Mouse (Mus musculus): ENCODE data around the gene Ccl11. TPM values are rescaled to one million over a fixed set of nuclear protein-coding genes. Genes with fewer than 3 reads are reported as not detected.

The Ccl11 gene
- total RNA-seq (2021), result 10 to 100 TPM in 1 of 2 experiments, 1 to 10 TPM in 1; 4.6 to 14.4 TPM
- long read RNA-seq, experiment 1, partial matches to known transcripts, result 0 of 1 reads
- long read RNA-seq, experiment 1, other reads (novel, unspliced or antisense), result 0 of 1 reads
- long read RNA-seq, experiment 2, partial matches to known transcripts, result 0 of 2 reads
- long read RNA-seq, experiment 2, other reads (novel, unspliced or antisense), result 0 of 2 reads

DNA sequence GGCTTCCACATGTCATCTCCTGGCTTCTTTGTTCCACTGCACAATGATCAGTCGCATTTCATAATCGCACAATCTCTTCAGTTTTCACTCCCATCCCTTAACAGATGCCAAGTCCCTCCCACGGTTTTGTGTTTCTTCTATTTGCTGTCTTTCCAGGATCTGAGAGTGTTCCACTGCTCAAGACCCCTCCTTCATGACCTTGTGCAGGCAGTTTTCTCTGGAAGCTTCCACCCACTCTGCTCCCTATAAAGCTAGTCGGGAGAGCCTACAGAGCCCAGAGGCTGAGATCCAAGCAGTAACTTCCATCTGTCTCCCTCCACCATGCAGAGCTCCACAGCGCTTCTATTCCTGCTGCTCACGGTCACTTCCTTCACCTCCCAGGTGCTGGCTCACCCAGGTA, at the start of gene Ccl11:
TSS of gene Ccl11 (plus strand) at position 178 of the 400 bp plus-strand sequence.
- DNase-seq (ENCODE audit: low spot score in 2 of 2), result no peak

DNA sequence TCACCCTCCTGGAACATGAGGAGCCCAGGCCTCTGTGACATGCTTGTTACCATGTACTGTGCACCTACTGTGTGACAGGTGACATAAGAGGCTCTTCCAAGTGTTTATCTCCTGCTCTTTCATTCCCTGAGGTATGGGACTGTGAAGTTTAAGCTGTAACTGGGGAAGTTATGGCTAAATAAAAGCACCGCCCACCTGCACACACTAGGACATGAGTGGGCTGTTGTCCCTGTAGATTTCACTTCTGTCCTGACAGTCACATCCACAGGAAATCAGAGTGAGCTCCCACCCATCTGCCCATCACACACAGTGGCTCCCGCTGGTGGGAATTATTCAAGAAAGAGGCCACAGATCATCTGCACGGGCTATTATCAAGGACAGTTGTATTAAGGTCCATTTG, 47.5 kb upstream of the Ccl11 start:
- no peak for DNase-seq (ENCODE audit: low spot score in 2 of 2)

DNA sequence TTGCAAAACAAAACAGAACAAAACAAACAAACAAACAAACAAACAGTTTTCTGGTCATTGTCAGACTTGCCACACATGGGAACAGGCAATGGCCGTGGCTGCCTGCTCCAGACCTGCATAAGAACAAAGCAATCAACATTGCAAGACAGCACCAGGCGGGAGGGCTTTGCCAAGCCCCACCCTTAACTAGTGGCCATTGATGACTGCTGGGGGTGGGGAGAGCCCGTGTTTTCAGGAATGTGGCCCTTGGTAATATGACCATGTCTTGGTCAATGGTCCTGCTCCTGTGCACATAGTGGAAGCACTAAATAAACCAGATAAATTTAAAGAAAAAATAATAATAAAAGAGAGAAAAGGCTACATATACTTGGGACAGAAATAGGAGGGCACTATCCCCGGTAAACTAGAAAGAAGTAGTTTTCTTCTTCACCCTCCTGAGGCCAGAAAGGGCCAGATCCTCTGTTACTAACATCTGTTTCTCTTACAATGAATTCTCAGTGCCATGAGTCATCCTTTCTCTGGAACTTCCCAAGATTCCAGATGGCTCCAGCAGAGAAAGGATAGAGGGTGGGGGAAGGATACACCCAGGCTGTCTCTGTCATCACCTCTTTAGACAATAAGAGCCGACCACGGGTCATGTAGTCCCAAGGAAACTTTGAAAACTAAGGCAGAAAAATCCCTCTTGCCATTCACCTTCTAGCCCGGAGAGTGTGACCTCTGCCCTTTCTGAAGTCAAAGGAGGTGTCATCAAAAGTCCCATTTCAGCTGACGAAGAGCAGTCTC, 46.0 kb upstream of the Ccl11 start:
- no peak for DNase-seq (ENCODE audit: low spot score in 2 of 2)

DNA sequence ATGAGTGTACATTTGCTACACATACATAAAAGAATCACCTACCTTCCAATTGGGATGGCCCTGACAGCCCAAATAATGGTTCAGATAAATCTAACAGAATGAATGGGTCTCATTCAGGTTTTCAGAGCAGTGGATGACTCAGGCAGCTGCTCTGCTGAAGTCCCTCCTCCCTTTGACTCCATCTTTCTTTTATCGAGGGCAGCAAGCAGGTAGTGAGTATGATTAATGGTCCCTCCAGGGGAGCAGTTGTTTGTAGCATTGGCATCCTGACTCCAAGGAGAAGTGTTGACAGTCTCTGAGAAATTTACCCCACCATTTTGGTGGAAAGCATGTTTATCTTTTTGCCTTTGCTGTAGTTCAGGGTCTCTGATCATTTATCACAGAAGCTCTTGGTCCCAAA, 43.9 kb upstream of the Ccl11 start:
- no peak for DNase-seq (ENCODE audit: low spot score in 2 of 2)

DNA sequence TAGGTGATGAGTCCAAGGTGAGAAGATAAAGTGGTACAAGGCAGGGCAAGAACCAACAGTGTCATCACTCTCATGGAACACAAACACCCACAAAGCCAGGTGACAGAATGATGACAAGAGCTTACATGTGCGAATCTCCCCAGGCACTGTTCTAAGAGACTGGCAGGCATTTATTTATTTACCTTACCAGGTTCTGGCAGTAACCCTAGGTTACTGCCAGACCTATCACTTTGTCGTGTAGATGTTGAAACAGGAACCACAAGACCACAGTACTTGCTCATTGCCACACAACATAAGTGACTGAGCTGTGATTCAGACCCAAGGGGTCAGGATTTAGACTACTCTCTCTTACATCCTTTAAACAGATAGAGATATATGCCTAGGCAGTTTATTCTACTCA, 42.6 kb upstream of the Ccl11 start:
- no peak for DNase-seq (ENCODE audit: low spot score in 2 of 2)

DNA sequence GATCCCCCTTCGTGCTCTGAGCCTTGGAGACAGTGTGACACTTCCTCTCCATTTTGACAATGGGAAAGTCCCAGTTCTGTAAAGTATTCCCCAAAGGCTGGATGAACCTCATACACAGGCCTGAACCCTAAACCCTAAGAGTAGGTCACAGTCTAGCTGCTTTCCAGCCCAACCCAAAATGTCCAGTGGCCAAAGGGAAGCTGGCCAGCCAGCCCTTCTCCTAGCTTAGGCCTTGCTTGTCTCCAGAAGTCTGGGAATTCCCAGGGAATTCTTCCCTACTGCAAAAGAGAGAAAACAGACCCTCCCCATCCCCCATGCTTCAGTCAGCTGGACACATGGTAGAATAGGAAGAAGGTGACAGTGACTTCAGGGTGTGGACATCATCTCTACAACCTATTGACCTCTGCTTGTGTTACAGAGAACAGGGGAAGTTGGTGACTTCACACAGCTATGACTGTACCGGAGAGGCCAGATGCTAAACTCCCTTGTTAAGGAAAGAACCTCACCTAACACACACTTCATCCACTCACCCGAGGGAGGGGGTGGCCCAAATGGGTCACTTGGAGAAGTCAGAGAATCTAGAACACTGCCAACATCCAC, 41.3 kb upstream of the Ccl11 start:
- DNase-seq (ENCODE audit: low spot score in 2 of 2), result no peak

DNA sequence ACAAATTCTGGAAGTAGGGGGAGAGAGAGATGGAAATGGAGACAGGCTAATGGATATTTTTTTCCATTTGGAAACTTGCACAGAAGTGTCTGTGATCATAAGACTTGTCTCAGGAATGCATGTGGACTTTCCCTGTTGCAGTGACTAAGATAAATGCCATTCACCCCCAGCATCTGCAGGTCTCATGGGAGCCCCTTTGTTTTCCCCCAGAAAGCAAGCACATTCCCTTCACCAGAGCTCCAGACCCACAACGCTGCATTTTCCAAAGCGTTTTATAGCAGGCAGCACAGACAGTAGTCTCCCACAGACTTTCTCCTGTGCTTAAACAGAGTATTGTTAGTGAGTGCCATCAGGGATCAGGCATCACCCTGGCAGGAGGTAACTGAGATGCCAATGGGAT, 38.2 kb upstream of the Ccl11 start:
- DNase-seq (ENCODE audit: low spot score in 2 of 2), result no peak

DNA sequence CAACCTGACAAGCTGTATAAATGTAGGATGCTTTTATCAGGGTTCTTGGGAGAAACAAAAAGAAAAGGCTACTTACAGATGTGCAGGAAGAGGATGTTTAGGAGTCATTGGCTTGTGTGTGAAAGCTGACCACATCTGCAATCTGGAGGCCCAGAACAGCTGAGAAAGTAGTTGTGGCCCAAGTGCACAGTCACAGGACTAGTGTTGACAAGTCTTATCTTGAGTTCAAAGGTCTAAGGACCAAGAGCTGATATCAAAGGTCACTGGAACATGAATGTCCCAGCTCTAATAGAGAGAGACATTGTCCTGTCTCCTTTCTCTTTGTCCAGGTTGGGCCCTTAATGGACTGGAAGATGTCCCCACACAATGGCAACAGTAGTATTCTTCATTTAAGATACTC, 37.8 kb upstream of the Ccl11 start:
- DNase-seq (ENCODE audit: low spot score in 2 of 2), result no peak

DNA sequence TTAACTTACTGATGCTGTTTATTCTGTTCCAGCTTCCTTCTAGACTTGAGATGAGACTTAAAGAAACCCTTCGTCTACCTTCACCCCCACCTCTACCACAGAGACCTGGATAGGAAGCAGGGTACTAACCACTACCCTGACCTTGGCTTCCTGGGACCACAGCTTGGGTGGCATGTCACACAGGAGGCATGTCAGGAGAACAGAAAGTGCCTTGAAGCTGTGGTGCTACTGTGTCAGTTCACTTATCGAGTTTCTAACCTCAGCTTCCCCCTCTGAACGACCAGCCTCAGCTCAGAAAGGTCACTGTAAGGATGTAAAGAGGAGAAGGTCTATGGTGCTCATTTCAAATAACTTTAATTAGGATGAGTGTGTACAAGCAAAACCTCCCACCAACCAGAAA, 36.2 kb upstream of the Ccl11 start:
- no peak for DNase-seq (ENCODE audit: low spot score in 2 of 2)

DNA sequence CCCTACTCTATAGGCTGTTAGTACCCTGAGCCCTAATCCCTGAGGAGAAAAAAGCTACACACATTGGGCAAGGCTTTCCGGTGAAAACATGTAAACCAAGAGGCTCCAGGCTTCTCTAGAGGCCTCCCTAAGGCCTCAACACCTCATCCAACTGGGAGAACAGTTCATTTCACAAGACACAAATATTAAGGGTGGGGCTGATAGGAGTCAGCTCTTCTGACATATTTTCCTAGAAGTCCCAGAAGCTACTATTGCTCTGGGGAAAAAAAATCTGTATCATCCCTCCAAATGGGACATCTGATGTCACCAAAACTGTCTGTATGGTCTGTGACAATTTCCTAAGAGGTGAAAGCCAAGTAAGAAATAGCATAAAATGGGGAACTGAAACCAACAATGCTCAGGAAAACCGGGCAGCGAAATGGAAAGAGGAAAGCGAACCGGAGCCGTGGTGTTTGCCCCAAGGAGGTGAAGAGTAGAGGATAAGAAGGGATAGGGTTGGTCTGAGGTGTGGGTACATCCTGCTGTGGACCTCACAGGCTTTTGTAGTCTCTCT, 35.0 kb upstream of the Ccl11 start:
- DNase-seq (ENCODE audit: low spot score in 2 of 2), result no peak

DNA sequence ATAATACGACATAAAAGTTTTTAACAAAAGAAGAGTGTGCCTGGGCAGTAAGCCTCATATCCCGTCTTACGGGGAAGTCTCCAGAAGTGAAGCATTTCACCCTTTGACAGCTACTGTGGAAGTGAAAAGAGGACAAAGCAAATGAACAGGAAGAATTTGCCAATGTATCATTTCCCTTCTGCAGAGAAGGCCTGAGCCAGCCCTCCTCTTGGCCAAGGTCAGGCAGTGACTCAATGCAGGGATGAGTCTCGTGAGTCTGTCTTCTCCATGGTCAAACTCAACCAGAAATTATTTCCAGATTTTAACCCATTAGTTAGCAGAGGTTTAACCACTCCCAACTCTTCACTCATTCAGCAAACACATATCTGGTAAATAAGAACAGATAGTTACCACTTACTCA, 33.9 kb upstream of the Ccl11 start:
- peak in 1 of 2 experiments; percentile 28 for DNase-seq (ENCODE audit: low spot score in 2 of 2)

DNA sequence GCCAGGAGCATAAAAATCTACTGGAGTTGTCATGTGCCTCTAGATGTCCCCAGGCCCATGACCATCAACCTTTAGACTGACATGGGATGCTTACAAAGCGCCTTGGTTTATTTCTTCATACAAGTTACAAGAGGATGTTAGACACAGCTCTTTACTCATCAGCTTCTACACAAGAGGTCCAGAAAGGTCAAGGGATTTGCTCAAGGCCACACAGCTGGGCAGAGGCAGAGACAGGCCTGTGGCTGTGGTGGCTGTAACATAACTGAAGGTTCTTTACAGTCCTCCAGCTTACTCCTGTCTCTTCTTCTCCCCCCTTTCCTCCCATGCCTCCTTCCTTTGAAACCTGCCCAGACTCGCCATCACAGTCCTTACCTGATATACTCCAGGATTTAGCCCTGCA, 27.5 kb upstream of the Ccl11 start:
- no peak for DNase-seq (ENCODE audit: low spot score in 2 of 2)

DNA sequence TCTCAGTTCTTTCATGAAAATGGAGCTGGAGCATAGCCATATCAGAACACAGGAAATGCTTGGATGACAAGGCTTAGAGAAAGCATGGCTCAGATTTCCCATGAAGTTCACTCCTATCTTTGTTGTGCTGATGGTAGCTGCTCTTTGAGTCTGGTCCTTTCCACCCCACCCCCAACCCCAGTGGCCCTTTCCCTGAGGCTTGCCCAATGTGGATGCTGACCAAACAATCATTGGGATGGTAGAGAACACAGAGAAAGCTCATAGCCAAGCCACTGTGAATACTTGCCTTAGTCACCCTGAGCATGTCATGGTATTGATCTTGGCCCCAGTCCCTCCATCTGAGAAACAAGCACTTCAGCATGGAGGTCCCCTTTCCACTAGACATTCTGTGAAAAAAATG, 25.5 kb upstream of the Ccl11 start:
- DNase-seq (ENCODE audit: low spot score in 2 of 2), result no peak

DNA sequence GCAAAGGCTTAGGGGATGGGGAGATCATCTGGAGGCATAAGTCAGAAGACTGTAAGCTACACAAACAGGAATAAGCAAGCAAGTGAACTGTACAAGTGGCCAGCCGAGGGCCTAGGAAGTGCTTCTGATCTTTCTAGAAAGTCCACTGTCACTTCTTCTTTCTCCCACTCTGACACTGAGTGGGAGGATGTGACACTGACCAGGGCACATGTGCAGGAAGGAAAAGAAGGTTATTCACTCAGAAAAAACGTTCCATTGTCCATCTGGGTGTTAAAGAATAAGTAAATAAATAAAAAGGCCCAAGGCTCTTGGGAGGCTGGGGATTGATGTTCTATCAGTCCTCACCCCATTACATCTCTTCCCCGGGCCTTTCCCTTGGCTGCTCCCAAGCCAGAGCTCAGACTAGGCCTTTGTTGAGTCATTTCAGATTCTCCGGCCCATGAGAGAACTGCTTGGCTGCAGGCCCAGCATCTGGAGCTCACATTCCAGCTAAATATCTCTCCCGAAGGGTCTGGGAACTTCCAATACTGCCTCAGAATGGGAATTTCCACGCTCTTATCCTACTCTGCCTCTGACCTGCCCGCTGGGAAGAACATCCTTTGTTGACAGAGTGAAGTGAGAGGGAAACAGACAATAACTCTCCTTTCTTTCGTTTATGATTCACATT, 24.8 kb upstream of the Ccl11 start:
- peak; percentile 22 to 42 for DNase-seq (ENCODE audit: low spot score in 2 of 2)

DNA sequence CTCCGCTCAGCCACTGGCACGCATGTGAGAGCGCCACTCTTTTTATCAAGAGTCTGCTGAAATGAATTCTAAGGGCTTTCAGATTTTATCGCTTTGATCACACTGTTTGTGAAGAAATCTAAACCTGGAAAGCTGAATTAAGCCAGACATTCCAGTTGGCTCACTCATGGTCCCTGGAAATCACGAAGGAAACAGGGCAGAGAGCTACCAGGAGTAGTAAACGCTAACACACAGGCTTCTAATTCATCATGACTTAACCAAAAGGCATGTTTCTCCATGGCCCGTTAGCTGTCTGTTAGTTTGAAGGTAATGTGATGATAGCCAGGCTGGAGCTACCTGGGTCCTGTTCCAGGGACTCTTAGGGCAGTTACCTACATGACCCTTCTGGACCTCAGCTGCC, 23.2 kb upstream of the Ccl11 start:
- DNase-seq (ENCODE audit: low spot score in 2 of 2), result no peak

DNA sequence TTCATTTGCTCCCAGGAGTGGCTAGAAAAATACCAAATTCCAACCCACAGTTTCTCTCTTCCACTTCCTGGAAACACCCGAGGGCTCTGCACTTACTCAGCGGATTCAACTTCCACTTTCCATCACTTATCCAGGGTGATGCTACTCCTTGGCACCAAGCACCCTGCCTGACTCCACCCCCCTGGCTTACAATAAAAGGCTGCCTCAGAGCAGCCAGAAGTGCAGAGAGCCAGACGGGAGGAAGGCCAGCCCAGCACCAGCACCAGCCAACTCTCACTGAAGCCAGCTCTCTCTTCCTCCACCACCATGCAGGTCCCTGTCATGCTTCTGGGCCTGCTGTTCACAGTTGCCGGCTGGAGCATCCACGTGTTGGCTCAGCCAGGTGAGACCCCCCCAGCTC, 22.3 kb upstream of the Ccl11 start, which contains the start of gene Ccl2:
TSS of gene Ccl2 (plus strand) at position 216 of the 400 bp plus-strand sequence.
- peak; percentile 48 to 49 for DNase-seq (ENCODE audit: low spot score in 2 of 2)

DNA sequence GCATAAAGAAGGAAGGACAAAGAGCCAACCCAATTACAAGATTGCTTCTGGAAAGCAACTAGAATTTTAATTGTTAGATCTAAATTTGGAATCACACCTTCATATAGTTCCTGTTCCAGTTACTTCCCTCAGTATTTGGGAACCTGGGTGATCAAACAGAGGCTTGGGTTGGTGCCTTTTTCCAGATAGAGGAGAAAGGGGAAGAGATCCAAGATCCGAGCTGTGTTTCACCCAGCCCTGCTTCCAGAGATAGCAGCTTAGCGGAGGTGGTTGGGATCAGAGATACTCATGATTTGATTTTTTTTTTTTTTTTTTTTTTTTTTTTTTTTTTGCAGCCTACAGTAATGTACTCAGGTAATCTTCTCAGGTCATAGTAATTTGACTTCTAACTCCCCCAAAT, 21.8 kb upstream of the Ccl11 start:
- DNase-seq (ENCODE audit: low spot score in 2 of 2), result no peak

DNA sequence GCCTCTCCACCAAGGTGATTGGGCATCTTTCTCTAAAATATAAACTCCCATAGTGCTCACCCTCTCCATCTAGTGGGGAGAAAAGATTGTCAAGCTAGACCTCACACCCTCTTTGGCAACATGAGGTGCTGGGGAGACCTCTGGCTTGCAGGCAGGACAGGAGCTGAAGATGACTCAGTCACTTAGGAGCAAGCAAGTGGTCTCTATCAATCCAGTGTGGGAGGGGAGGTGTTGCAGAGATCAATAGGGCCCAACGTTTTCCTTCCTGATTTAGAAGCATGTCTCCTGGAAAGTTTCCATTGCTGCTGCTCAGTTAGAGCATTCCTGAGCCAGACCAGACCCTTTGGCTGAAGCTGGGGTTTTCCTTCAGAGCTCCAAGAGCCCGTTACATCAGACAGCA, 19.1 kb upstream of the Ccl11 start, which contains the start of gene Gm17268:
TSS of gene Gm17268 (minus strand) at position 28 of the 400 bp plus-strand sequence.
- no peak for DNase-seq (ENCODE audit: low spot score in 2 of 2)

DNA sequence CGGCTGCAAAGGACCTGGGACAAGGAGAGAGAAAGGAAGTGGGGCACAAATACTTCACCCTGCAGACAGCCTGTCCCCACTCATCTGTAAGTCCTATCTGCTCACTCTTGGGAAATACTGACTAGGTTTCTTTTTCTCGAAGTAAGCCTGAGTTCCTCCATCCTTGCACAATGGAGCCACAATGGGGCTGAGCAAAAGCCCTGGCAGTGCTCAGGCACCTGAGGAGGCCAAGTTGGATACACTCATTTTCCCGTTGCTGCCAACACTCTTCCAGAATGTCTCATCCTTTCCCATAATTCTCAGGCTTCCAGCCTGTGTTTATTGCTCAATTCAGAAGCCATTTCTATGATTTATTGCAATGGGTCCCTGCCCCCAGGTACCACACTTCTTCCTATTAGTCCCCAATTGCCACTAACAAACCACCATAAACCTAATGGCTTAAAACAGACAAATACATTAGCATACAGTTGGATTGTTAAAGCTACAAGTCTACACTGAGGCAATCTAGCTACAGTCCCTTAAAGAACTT, 18.4 kb upstream of the Ccl11 start:
- DNase-seq (ENCODE audit: low spot score in 2 of 2), result no peak

DNA sequence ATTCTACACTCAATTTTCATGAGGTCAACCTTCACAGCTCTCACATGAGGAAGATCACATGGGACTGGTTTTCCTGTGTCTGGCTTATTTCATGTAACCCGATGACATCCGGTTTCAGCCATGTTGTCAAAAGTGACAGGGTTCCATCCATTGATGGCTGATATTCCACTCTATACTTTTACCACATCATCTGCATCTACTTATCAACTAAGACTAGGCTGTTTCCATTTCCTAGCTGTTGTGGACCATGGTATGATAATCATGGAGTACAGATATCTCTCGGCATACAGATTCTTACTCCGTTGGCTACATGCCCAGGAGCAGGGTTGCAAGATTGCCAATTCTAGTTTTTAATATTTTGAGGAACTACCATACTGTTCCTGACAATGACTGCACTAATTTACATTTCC, 15.9 kb upstream of the Ccl11 start:
- no peak for DNase-seq (ENCODE audit: low spot score in 2 of 2)

DNA sequence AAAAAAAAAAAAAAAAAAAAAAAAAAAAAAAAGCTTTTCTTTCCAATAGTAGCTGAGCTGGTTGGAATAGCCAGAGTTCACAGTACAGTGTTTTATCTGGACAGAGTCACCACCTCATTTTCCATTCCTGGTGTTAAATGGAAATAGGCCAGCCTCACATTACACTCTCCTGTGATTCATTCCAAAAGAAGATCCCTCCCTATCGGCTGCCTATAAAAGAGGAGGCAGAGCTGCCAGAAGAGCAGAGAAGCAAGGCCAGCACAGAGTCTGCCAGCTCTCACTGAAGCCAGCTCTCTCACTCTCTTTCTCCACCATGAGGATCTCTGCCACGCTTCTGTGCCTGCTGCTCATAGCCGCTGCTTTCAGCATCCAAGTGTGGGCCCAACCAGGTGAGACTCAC, 12.2 kb upstream of the Ccl11 start, which contains the start of gene Ccl7:
TSS of gene Ccl7 (plus strand) at position 242 of the 400 bp plus-strand sequence.
- DNase-seq (ENCODE audit: low spot score in 2 of 2), result peak; percentile 32 to 43
